Mouse (Mus musculus) liver, embryonic 14.5 days (tissue): ENCODE results near the gene U2af1.

Experiments
- CTCF ChIP-seq: IDR thresholded peaks from 2 replicates; pipeline ENCODE4 v1.5.1; 2016; ENCODE audit warnings: antibody characterized with exemption, low read depth, control low read depth
- EP300 ChIP-seq: IDR thresholded peaks from 2 replicates; pipeline ENCODE4 v1.6.1; 2016; ENCODE audit warnings: antibody characterized with exemption, low read depth

- TF ChIP-seq EP300 (no peak), CTCF (no peak)
These were observed 1.3 kb downstream of the U2af1 start for GRCm38 (mm10) chr17:31657141-31657983.
